Mouse (Mus musculus): ENCODE results near the gene Msx1. TPM values are rescaled to one million over a fixed set of nuclear protein-coding genes. Genes with fewer than 3 reads are reported as not detected.

The Msx1 gene
- 0.88 and 1.2 TPM in 2 replicates for polyA plus RNA-seq (2012; rRNA removed)

DNA sequence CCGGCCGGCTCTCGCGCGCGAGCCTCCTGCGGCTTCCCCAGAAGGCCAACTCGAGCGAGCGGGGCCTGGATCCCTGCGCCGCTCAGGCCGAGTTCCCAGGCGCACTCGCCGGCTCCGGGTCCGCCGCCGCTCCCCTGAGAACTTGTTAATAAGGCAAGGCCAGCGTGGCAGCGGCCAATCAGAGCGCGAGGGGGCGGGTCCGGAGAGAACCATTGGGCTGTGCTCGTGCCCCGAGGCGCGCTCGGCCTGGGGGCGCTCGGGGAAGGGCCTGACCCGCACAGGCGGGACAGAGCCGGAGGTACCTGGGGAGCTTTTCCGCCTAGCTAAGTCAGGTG, at the start of gene Msx1:
Gene Msx1 (minus strand): TSS at position 123 of the 335 bp plus-strand sequence.
- Histone ChIP-seq H3K27ac (ENCODE audit: insufficient read depth, low read depth, low read length) (no peak within 1 kb of the TSS), H3K4me1 (ENCODE audit: control insufficient read depth, insufficient read depth, insufficient read length, low read length) (peaks cover 4% of the 10 kb centered on the region), H3K27me3 (ENCODE audit: control insufficient read depth, insufficient read depth, low read length) (peaks cover 87% of the 10 kb centered on the region), H3K36me3 (ENCODE audit: control insufficient read depth, insufficient read depth, low read length) (no peaks in the 10 kb centered on the region), H3K4me3 (ENCODE audit: low read depth, low read length) (peak within 1 kb of the TSS; percentile 64)
- TF ChIP-seq POLR2A (IDR thresholded peaks at IDR 0.05; ENCODE audit: low read depth, low read length) (0 out of 2 replicates have a peak, but pooled peaks have one; percentile 26), CTCF (IDR thresholded peaks at IDR 0.05; ENCODE audit: extremely low read depth, insufficient read length, insufficient replicate concordance, low read depth, low read length) (no peak)
- under 1% methylated on average over 37 of the region's 37 CpGs for WGBS

DNA sequence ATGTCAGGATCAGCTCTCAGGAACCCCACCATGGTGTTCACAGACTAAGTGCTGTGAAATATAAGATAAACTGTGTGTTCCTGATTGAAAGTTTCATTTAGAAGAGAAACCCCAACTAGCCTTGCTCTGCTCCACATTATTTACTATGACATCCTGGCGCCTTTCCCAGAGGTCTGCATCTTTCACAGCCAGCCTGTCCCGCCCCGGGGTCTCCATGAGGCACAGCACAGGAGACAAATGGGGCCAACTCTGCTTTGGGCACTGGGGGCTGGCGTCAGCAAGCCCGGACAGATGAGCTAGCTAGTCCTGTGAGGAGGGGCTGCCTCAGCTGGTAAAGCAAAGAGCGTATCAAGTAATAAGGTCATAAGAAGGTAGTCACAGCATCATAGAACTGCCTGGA, 41.1 kb upstream of the Msx1 start:
- WGBS, result 69% methylated on average over 6 of the region's 6 CpGs
- no peak for TF ChIP-seq CTCF (IDR thresholded peaks at IDR 0.05; ENCODE audit: extremely low read depth, insufficient read length, insufficient replicate concordance, low read depth, low read length)
- Histone ChIP-seq H3K4me1 (ENCODE audit: control insufficient read depth, insufficient read depth, insufficient read length, low read length) (no peaks in the 10 kb centered on the region), H3K4me3 (ENCODE audit: low read depth, low read length) (no peak overlapping the region), H3K27ac (ENCODE audit: insufficient read depth, low read depth, low read length) (no peak overlapping the region), H3K27me3 (ENCODE audit: control insufficient read depth, insufficient read depth, low read length) (no peaks in the 10 kb centered on the region), H3K36me3 (ENCODE audit: control insufficient read depth, insufficient read depth, low read length) (no peaks in the 10 kb centered on the region)

- H3K27ac ChIP-seq (ENCODE audit: insufficient read depth, low read depth, low read length), result no peak overlapping the region
- TF ChIP-seq CTCF (IDR thresholded peaks at IDR 0.05; ENCODE audit: extremely low read depth, insufficient read length, insufficient replicate concordance, low read depth, low read length) (no peak), POLR2A (IDR thresholded peaks at IDR 0.05; ENCODE audit: low read depth, low read length) (no peak)
- 95% methylated on average over 2 of the region's 2 CpGs for WGBS
- no peaks in the 10 kb centered on the region for H3K36me3 ChIP-seq (ENCODE audit: control insufficient read depth, insufficient read depth, low read length)
- H3K4me1 ChIP-seq (ENCODE audit: control insufficient read depth, insufficient read depth, insufficient read length, low read length), result no peaks in the 10 kb centered on the region
- no peaks in the 10 kb centered on the region for H3K27me3 ChIP-seq (ENCODE audit: control insufficient read depth, insufficient read depth, low read length)
- no peak overlapping the region for H3K4me3 ChIP-seq (ENCODE audit: low read depth, low read length)
Measured at GRCm38 (mm10) chr5:37864309-37864708, 39.9 kb upstream of the Msx1 start.

DNA sequence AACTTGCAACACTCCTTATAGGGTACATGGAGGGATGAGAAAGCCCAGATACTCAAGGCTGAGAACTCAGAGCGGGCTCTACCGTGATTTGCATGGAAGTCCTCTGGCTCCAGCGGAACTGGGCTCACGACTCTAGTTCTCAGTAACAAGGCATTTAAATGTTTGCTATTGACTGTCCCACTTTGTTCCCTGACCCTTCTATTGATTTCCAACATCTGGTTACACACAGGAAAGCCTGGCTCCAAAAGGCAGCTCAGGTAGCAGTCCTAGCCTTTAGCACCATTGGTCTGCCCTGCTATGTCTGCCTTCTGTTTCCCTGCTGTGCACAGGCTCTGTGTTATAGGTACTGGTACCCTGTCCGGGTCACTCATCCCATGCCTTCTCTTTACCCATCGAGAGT, 36.5 kb upstream of the Msx1 start:
- Histone ChIP-seq H3K27me3 (ENCODE audit: control insufficient read depth, insufficient read depth, low read length) (no peaks in the 10 kb centered on the region), H3K27ac (ENCODE audit: insufficient read depth, low read depth, low read length) (no peak overlapping the region), H3K4me1 (ENCODE audit: control insufficient read depth, insufficient read depth, insufficient read length, low read length) (no peaks in the 10 kb centered on the region), H3K4me3 (ENCODE audit: low read depth, low read length) (no peak overlapping the region), H3K36me3 (ENCODE audit: control insufficient read depth, insufficient read depth, low read length) (no peaks in the 10 kb centered on the region)
- TF ChIP-seq POLR2A (IDR thresholded peaks at IDR 0.05; ENCODE audit: low read depth, low read length) (no peak), CTCF (IDR thresholded peaks at IDR 0.05; ENCODE audit: extremely low read depth, insufficient read length, insufficient replicate concordance, low read depth, low read length) (no peak)
- 59% methylated on average over 6 of the region's 6 CpGs for WGBS

DNA sequence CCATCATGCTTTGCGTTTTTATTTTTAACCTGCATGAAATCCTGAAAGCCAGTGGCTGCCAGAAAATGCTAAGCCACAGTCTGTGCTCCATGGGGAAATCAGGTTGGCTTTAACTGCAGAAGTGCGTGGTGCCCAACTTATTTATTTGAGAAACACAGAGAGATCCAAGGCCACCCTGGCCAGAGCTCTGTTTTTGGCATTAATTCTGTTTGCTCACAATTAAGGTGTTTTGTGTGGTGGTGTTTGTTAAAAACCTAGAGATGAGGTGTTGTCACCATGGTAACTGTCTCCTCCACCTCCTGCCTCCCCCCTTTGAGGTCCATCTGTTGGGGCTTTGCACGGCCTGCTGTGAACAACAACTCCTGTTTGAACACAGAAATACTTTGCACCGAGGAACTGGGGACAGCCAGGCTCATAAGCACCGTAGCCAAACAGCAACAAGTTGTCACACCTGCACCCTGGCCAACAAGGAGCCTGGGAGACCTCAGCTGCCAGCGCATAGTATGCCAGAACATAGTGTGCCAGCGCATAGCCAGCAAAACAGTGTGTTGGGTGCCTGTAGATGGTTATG, 35.9 kb upstream of the Msx1 start:
- 56% methylated on average over 7 of the region's 7 CpGs for WGBS
- no peak for TF ChIP-seq CTCF (IDR thresholded peaks at IDR 0.05; ENCODE audit: extremely low read depth, insufficient read length, insufficient replicate concordance, low read depth, low read length)
- TF ChIP-seq POLR2A (IDR thresholded peaks at IDR 0.05; ENCODE audit: low read depth, low read length), result no peak

GRCm38 (mm10) chr5:37857763-37858545, 33.6 kb upstream of the Msx1 start:
- no peaks in the 10 kb centered on the region for H3K36me3 ChIP-seq (ENCODE audit: control insufficient read depth, insufficient read depth, low read length)
- WGBS, result 61% methylated on average over 14 of the region's 14 CpGs
- TF ChIP-seq POLR2A (IDR thresholded peaks at IDR 0.05; ENCODE audit: low read depth, low read length) (no peak), CTCF (IDR thresholded peaks at IDR 0.05; ENCODE audit: extremely low read depth, insufficient read length, insufficient replicate concordance, low read depth, low read length) (no peak)

More for the DNA sequence above, 35.9 kb upstream of the Msx1 start:
- Histone ChIP-seq H3K27me3 (ENCODE audit: control insufficient read depth, insufficient read depth, low read length) (no peaks in the 10 kb centered on the region), H3K4me3 (ENCODE audit: low read depth, low read length) (no peak overlapping the region), H3K27ac (ENCODE audit: insufficient read depth, low read depth, low read length) (no peak overlapping the region), H3K36me3 (ENCODE audit: control insufficient read depth, insufficient read depth, low read length) (no peaks in the 10 kb centered on the region), H3K4me1 (ENCODE audit: control insufficient read depth, insufficient read depth, insufficient read length, low read length) (no peaks in the 10 kb centered on the region)

GRCm38 (mm10) chr5:37856057-37856456, 31.7 kb upstream of the Msx1 start:
- Histone ChIP-seq H3K27me3 (ENCODE audit: control insufficient read depth, insufficient read depth, low read length) (no peaks in the 10 kb centered on the region), H3K27ac (ENCODE audit: insufficient read depth, low read depth, low read length) (no peak overlapping the region), H3K4me1 (ENCODE audit: control insufficient read depth, insufficient read depth, insufficient read length, low read length) (no peaks in the 10 kb centered on the region), H3K4me3 (ENCODE audit: low read depth, low read length) (no peak overlapping the region), H3K36me3 (ENCODE audit: control insufficient read depth, insufficient read depth, low read length) (no peaks in the 10 kb centered on the region)
- WGBS, result 32% methylated on average over 5 of the region's 5 CpGs
- TF ChIP-seq POLR2A (IDR thresholded peaks at IDR 0.05; ENCODE audit: low read depth, low read length) (no peak), CTCF (IDR thresholded peaks at IDR 0.05; ENCODE audit: extremely low read depth, insufficient read length, insufficient replicate concordance, low read depth, low read length) (no peak)

More at GRCm38 (mm10) chr5:37857763-37858545, 33.6 kb upstream of the Msx1 start:
- Histone ChIP-seq H3K4me1 (ENCODE audit: control insufficient read depth, insufficient read depth, insufficient read length, low read length) (no peaks in the 10 kb centered on the region), H3K4me3 (ENCODE audit: low read depth, low read length) (no peak overlapping the region), H3K27ac (ENCODE audit: insufficient read depth, low read depth, low read length) (no peak overlapping the region), H3K27me3 (ENCODE audit: control insufficient read depth, insufficient read depth, low read length) (no peaks in the 10 kb centered on the region)

Measured in small intestine, adult 2 months (tissue).